Mouse (Mus musculus) neural tube, embryonic 14.5 days (tissue): Measurements from ENCODE around the gene Rps18. TPM values are rescaled to one million over a fixed set of nuclear protein-coding genes. Genes with fewer than 3 reads are reported as not detected.

Experiments used
- ATAC-seq: fragments of 200-750 bp; cut with Nextera tagmentation; 2 replicates; pipeline ENCODE4 v1.8.0; 2017; ENCODE audit warnings: low read depth, mild to moderate bottlenecking, moderate TSS enrichment, moderate library complexity
- H3K27ac ChIP-seq: fragments of 300-500 bp; sonication (generic); 2 replicates; pipeline ENCODE4 v1.5.1; 2014; ENCODE audit warnings: low read depth, mild to moderate bottlenecking, control low read depth, low read length, moderate library complexity, mixed read lengths
- H3K27me3 ChIP-seq: fragments of 300-500 bp; sonication (generic); 2 replicates; pipeline ENCODE4 v1.6.1; 2014; ENCODE audit warnings: low read length; ENCODE audit not compliant: control insufficient read depth, insufficient read depth
- H3K36me3 ChIP-seq: fragments of 300-500 bp; sonication (generic); 2 replicates; pipeline ENCODE4 v1.6.1; 2014; ENCODE audit warnings: low read length, mixed read lengths; ENCODE audit not compliant: control insufficient read depth, insufficient read depth
- H3K4me1 ChIP-seq: fragments of 300-500 bp; sonication (generic); 2 replicates; pipeline ENCODE4 v1.6.1; 2014; ENCODE audit warnings: low read length; ENCODE audit not compliant: control insufficient read depth, insufficient read depth
- H3K4me2 ChIP-seq: fragments of 300-500 bp; sonication (generic); 2 replicates; pipeline ENCODE4 v1.6.1; 2014; ENCODE audit warnings: mild to moderate bottlenecking, low read depth, low read length, control low read depth
- H3K4me3 ChIP-seq: fragments of 300-500 bp; sonication (generic); 2 replicates; pipeline ENCODE4 v1.5.1; 2014; ENCODE audit warnings: low read depth, low read length, control low read depth, mixed read lengths
- H3K9ac ChIP-seq: fragments of 300-500 bp; sonication (generic); replicated peaks from 2 replicates; pipeline ENCODE4 v1.6.1; 2014; ENCODE audit warnings: low read depth, mild to moderate bottlenecking, control low read depth, low read length, mixed read lengths
- H3K9me3 ChIP-seq: fragments of 300-500 bp; sonication (generic); 2 replicates; pipeline ENCODE4 v1.6.1; 2016; ENCODE audit warnings: low read length; ENCODE audit not compliant: control insufficient read depth
- WGBS: fragments of 180-500 bp; shearing (Covaris S2); extraction: QIAGEN DNeasy Blood & Tissue Kit; methylation state at CpG from one replicate; pipeline ENCODE4 v1.1.7; 2014; 5-methylcytosine and 5-hydroxymethylcytosine counted together
- polyA plus RNA-seq: library from polyadenylated mRNA; unstranded; fragments of >200 nt; fragmentation: Nextera tagmentation; extraction: Ambion mirVana; gene quantifications from 2 replicates; pipeline ENCODE4 v1.2.1, GENCODE M21; 2014

The Rps18 gene
- polyA plus RNA-seq, 1 experiment from 2014 or later, result 825 TPM

DNA sequence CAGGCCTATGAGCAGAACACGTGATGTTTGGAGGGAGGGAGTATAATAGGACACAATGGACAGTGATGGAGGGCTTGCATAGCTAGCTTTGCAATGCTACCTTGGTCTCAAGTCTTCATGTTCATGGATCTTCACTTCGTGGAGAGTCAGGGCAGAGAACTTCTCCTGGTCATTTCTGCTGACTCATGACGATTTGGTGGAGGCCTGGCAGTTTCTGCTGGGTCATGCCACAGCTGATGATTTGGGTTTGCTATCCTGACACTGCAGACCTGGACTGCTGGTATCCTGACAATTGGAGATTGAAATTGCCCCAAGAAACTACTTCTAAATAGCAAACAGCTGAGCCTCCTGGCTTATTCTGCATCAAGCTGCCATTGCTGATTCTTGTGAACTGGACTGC is 17.8 kb upstream of the Rps18 start:
- Histone ChIP-seq H3K9me3 (no peaks in the 10 kb centered on the region), H3K4me3 (no peak overlapping the region), H3K4me2 (no peak overlapping the region), H3K27ac (no peak overlapping the region), H3K9ac (no peak overlapping the region), H3K36me3 (no peaks in the 10 kb centered on the region), H3K27me3 (peaks cover 4% of the 10 kb centered on the region), H3K4me1 (no peaks in the 10 kb centered on the region; the same call in 1 of the 2 replicates)
- 66% methylated on average over 3 of the region's 3 CpGs for WGBS
- ATAC-seq, result no peak

DNA sequence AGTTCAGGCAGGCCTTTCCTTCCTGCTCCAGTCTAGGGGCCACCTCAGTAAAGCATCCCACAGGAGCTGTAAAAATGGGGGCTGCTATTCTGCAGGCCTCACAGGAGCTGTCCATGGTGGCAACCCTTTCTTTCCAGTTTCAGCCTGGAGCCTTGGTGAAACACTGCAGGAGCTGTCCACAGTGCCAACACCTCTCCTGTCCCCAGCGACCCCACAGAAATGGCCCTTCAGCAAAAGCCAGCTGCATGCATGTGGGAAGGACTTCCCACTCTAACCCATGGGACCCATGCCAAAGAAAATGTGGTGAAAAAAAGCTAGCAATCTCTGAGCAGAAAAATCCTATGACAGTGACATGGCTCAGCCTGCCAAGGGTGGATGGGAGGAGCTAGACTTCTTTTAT is 16.9 kb upstream of the Rps18 start:
- Histone ChIP-seq H3K4me2 (no peak overlapping the region), H3K9me3 (no peaks in the 10 kb centered on the region), H3K27ac (no peak overlapping the region), H3K27me3 (no peaks in the 10 kb centered on the region; the same call in 1 of the 2 replicates), H3K4me1 (no peaks in the 10 kb centered on the region; the same call in 1 of the 2 replicates), H3K36me3 (no peaks in the 10 kb centered on the region), H3K9ac (no peak overlapping the region), H3K4me3 (no peak overlapping the region)
- WGBS, result 14% methylated on average over 1 of the region's 1 CpGs
- ATAC-seq, result no peak

DNA sequence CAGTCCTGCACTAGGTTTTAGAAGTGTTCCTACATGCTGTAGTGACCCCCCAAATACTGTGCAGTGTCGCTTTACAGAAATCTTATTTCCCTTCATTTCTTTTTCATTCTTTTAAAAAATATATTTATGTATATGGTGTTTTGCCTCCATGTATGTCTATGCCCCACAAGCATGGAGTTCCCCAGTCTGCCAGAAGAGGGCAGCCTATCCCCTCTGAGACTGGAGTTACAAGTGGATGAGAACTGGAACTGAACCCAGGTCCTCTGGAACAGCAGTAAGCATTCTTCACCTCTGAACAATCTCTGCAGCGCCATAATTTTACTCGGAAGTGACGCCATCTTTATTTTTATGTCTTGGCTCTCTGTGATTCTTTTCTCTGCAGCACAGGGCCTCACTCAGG is 13.6 kb upstream of the Rps18 start:
- no peak for ATAC-seq
- no peak overlapping the region for H3K9ac ChIP-seq
- no peak overlapping the region for H3K27ac ChIP-seq
- H3K9me3 ChIP-seq, result no peaks in the 10 kb centered on the region
- no peaks in the 10 kb centered on the region; the same call in 1 of the 2 replicates for H3K4me1 ChIP-seq
- H3K36me3 ChIP-seq, result peaks cover 17% of the 10 kb centered on the region
- 76% methylated on average over 4 of the region's 4 CpGs for WGBS
- H3K27me3 ChIP-seq, result no peaks in the 10 kb centered on the region
- no peak overlapping the region for H3K4me2 ChIP-seq
- H3K4me3 ChIP-seq, result no peak overlapping the region

DNA sequence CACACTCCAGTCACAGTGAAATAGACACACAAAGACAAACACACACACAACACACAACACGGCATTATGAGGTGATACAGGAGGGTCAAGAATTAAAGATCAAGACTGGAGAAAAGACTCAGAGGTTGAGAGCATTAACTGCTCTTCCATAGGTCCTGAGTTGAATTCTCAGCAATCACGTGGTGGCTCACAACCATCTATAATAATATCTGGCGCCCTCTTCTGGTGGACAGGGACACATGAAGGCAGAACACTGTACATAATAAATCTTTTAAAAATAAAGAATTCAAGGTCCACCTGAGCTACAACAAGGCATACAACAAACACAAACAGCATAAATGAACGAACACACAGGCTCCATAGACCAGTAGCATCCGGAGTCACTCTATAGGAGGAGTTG is 13.1 kb upstream of the Rps18 start:
- 34% methylated on average over 5 of the region's 5 CpGs for WGBS
- no peak overlapping the region for H3K9ac ChIP-seq
- H3K27me3 ChIP-seq, result no peaks in the 10 kb centered on the region
- no peak overlapping the region for H3K4me3 ChIP-seq
- H3K4me1 ChIP-seq, result no peaks in the 10 kb centered on the region; the same call in 1 of the 2 replicates
- no peak overlapping the region for H3K4me2 ChIP-seq
- no peak overlapping the region for H3K27ac ChIP-seq
- ATAC-seq, result peak; percentile 69; the same call in 1 of the 2 replicates
- H3K36me3 ChIP-seq, result peaks cover 17% of the 10 kb centered on the region
- H3K9me3 ChIP-seq, result no peaks in the 10 kb centered on the region

DNA sequence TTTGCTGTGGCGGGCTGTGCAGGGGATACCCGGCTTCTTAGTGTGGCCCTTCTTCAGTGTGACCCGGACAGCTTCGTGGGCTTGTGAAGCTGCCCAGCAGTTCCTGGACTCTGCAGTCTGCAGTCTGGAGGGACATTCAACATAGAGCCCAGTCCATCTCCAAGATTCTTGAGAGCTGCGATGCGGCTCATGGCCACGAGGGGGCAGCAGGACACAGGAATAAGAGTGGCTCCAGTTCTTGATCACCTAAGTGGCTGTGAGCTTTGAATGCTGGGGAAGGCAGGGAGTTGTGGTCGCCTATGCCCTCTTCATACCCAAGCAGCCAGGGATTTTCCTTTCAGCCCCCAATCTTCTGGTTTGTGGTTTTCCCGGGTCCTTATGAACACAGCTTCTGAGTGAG is 12.7 kb upstream of the Rps18 start:
- Histone ChIP-seq H3K27ac (no peak overlapping the region), H3K27me3 (no peaks in the 10 kb centered on the region), H3K9me3 (no peaks in the 10 kb centered on the region), H3K4me1 (no peaks in the 10 kb centered on the region; the same call in 1 of the 2 replicates), H3K9ac (no peak overlapping the region), H3K4me2 (no peak overlapping the region), H3K36me3 (peaks cover 17% of the 10 kb centered on the region), H3K4me3 (no peak overlapping the region)
- ATAC-seq, result peak; percentile 75
- WGBS, result 1% methylated on average over 9 of the region's 9 CpGs

DNA sequence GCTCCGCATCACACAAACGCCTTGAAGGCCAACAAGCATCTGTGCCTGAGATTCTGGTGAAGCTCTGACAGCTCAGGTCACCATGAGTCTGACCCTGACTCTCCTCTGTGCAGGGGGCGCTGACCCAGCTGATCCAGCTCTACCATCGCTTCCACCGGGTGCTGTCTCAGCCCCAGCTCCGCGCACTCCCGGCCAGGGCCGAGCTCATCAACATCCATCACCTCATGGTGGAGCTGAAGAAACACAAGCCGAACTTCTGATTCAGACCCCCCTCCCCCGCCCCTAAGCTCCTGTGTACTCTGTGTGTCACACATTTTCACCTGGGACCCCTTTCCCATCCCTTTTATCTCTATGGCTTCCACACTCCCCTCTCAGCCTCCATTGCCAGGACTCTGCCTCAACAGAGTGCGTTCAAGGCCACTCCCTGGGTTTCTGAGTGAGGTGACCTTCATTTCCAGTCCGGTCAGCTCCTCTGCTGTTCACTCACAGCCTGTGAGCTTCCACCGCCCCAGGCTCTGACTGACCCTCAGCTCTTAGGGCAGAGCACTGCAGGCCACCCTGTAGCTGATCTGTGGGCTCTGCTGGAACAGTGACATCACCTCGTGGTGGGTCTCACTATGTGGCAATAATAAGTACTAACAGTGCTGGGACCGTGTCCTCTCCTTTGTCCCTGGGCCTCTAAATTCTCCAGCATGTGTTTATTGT is 10.2 kb upstream of the Rps18 start:
- Histone ChIP-seq H3K4me2 (no peak overlapping the region), H3K27me3 (no peaks in the 10 kb centered on the region), H3K4me3 (no peak overlapping the region), H3K36me3 (peaks cover 31% of the 10 kb centered on the region), H3K4me1 (no peaks in the 10 kb centered on the region; the same call in 1 of the 2 replicates), H3K9ac (no peak overlapping the region), H3K27ac (no peak overlapping the region), H3K9me3 (no peaks in the 10 kb centered on the region)
- WGBS, result 89% methylated on average over 16 of the region's 16 CpGs
- no peak for ATAC-seq

DNA sequence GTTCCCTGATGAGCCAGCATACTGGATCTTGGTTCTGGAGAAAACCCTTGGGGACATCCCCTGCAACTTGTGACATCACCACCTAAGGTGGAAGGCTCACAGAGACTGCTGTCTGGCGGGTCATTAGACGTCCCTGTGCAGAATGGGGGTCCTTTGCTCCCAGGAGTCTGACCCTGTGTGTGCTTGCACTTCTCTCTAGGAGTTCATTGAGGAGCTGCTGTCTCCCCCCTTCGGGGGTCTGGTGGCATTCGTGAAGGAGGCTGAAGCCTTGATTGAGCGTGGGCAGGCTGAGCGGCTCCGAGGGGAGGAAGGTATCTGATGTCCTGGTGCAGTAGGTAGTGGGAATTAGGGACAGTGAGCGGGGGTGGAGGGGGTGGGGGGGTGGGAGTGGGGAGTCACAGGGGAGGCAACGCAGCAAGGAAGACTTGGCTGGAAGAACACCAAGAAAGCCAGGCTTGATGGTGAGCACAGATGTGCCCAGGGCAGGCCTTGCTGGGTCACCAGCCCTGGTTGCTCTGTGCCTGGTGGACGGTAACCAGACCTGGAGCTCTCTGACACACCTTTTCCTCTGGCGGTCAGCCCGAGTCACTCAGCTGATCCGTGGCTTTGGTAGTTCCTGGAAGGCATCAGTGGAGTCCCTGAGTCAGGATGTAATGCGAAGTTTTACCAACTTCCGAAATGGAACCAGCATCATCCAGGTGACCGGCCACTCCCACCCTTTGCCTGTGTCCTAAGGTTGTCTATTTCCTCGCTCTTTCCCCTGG is 9.5 kb upstream of the Rps18 start:
- Histone ChIP-seq H3K4me1 (no peaks in the 10 kb centered on the region; the same call in 1 of the 2 replicates), H3K4me2 (no peak overlapping the region), H3K9ac (no peak overlapping the region), H3K4me3 (no peak overlapping the region), H3K27ac (no peak overlapping the region), H3K27me3 (no peaks in the 10 kb centered on the region), H3K36me3 (peaks cover 32% of the 10 kb centered on the region), H3K9me3 (no peaks in the 10 kb centered on the region)
- ATAC-seq, result no peak
- WGBS, result 95% methylated on average over 17 of the region's 17 CpGs

DNA sequence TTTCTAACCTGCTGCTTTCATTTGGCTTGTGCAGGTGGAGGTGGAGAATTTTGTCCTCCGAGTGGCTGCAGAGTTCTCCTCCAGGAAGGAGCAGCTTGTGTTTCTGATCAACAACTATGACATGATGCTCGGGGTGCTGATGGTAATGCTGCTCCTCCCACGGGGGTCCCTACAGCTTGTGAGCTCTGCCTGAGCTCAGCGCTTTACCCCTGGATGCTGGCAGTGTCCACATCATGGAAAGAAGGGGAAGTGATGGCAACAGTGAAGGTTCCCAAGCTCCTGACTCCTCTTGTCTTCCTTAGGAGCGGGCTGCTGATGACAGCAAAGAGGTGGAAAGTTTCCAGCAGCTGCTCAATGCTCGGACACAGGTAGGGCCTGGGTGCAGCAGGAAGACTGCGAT is 7.1 kb upstream of the Rps18 start:
- WGBS, result 97% methylated on average over 7 of the region's 7 CpGs
- Histone ChIP-seq H3K4me1 (no peaks in the 10 kb centered on the region), H3K27ac (no peak overlapping the region), H3K9ac (no peak overlapping the region), H3K4me3 (no peak overlapping the region), H3K4me2 (no peak overlapping the region), H3K27me3 (no peaks in the 10 kb centered on the region), H3K9me3 (no peaks in the 10 kb centered on the region), H3K36me3 (peaks cover 54% of the 10 kb centered on the region)
- no peak for ATAC-seq

DNA sequence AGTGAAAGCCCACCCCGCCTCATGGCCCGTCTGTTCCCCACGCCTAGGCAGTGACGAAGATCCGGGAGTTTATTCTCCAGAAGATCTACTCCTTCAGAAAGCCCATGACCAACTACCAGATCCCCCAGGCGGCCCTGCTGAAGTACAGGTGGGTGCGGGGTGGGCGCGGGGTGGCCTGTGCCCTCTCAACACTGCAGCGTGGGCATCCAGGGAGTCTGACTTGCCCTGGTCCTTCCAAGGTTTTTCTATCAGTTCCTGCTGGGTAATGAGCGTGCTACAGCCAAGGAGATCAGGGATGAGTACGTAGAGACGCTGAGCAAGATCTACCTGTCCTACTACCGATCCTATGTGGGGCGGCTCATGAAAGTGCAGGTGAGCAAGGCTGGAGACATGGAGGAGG is 4.1 kb upstream of the Rps18 start:
- WGBS, result 95% methylated on average over 15 of the region's 15 CpGs

More for the DNA sequence above, 4.1 kb upstream of the Rps18 start:
- ATAC-seq, result no peak
- Histone ChIP-seq H3K27ac (no peak overlapping the region), H3K4me1 (peaks cover 5% of the 10 kb centered on the region; the same call in 1 of the 2 replicates), H3K9ac (no peak overlapping the region), H3K4me2 (no peak overlapping the region), H3K36me3 (peaks cover 40% of the 10 kb centered on the region), H3K9me3 (no peaks in the 10 kb centered on the region), H3K27me3 (no peaks in the 10 kb centered on the region), H3K4me3 (no peak overlapping the region)
